In genomic region chr11:68431699-68432360, GRCm38 (mm10) we compare ENCODE assay signal across 8 mouse cellular contexts. TPM values are rescaled to one million over a fixed set of nuclear protein-coding genes. Genes with fewer than 3 reads are reported as not detected.
DNase-seq lines count a peak whose midpoint lies in the region; ATAC-seq lines count a peak whose summit lies in the region.

Gene Pik3r5 (plus strand): TSS chr11:68432121.

- H3K4me2 ChIP-seq in intestine, embryonic 15.5 days (replicated peaks): peak within 1 kb of the TSS; percentile 87
- peak within 1 kb of the TSS; percentile 60 for H3K4me2 ChIP-seq in midbrain, embryonic 12.5 days (replicated peaks)

- no peaks in the 10 kb centered on the region; the same call in 1 of the 2 replicates for H3K27me3 ChIP-seq in intestine, embryonic 15.5 days (replicated peaks)
- peaks cover 54% of the 10 kb centered on the region for H3K27me3 ChIP-seq in limb, embryonic 10.5 days (ENCODE audit: low read depth, poor library complexity, severe bottlenecking)
- peaks cover 34% of the 10 kb centered on the region for H3K27me3 ChIP-seq in midbrain, embryonic 12.5 days

- intact Hi-C loops in gastrocnemius, postnatal 36 days (cut with DNase I): no loop called here

- no peak within 1 kb of the TSS for H3K27ac ChIP-seq in intestine, embryonic 15.5 days
- peak within 1 kb of the TSS; percentile 76 for H3K27ac ChIP-seq in limb, embryonic 10.5 days
- no peak within 1 kb of the TSS for H3K27ac ChIP-seq in midbrain, embryonic 12.5 days (replicated peaks)

- H3K9ac ChIP-seq in intestine, embryonic 15.5 days: peak within 1 kb of the TSS; percentile 47
- H3K9ac ChIP-seq in midbrain, embryonic 12.5 days (replicated peaks): peak within 1 kb of the TSS; percentile 48; the same call in 1 of the 2 replicates

- DNase-seq in ZHBTc4 (ENCODE audit: low read depth, low spot score): peak; percentile 90
- DNase-seq in embryo, embryonic 10.5 days (ENCODE audit: low spot score): peak; percentile 94
- DNase-seq in gastrocnemius, postnatal 36 days: peak; percentile 63 to 73
- DNase-seq in limb, embryonic 10.5 days (ENCODE audit: low spot score): peak; percentile 92
- peak; percentile 50 for DNase-seq in skeletal muscle tissue, adult 2 months (ENCODE audit: low read depth, low spot score)
- no peak for DNase-seq in MN1 (ENCODE audit: low spot score)

- WGBS in intestine, embryonic 15.5 days: 4% methylated on average over 35 of the region's 35 CpGs
- WGBS in limb, embryonic 10.5 days: 11% methylated on average over 35 of the region's 35 CpGs
- WGBS in midbrain, embryonic 12.5 days: 9% methylated on average over 34 of the region's 35 CpGs

- no peaks in the 10 kb centered on the region for H3K9me3 ChIP-seq in intestine, embryonic 15.5 days
- no peaks in the 10 kb centered on the region for H3K9me3 ChIP-seq in limb, embryonic 10.5 days (replicated peaks)
- no peaks in the 10 kb centered on the region for H3K9me3 ChIP-seq in midbrain, embryonic 12.5 days

- peak; percentile 96 for ATAC-seq in intestine, embryonic 15.5 days
- peak; percentile 86 for ATAC-seq in midbrain, embryonic 12.5 days (ENCODE audit: low FRiP score, low read depth)

- 0 out of 2 replicates have a peak, but pooled peaks cover 2% of the 10 kb centered on the region for H3K4me1 ChIP-seq in intestine, embryonic 15.5 days (replicated peaks)
- H3K4me1 ChIP-seq in limb, embryonic 10.5 days: peaks cover 43% of the 10 kb centered on the region
- peaks cover 12% of the 10 kb centered on the region; the same call in 1 of the 2 replicates for H3K4me1 ChIP-seq in midbrain, embryonic 12.5 days

- no peaks in the 10 kb centered on the region for H3K36me3 ChIP-seq in intestine, embryonic 15.5 days
- H3K36me3 ChIP-seq in limb, embryonic 10.5 days: no peaks in the 10 kb centered on the region
- no peaks in the 10 kb centered on the region for H3K36me3 ChIP-seq in midbrain, embryonic 12.5 days

- H3K4me3 ChIP-seq in intestine, embryonic 15.5 days (replicated peaks): peak within 1 kb of the TSS; percentile 47
- peak within 1 kb of the TSS; percentile 62 for H3K4me3 ChIP-seq in limb, embryonic 10.5 days
- H3K4me3 ChIP-seq in midbrain, embryonic 12.5 days: peak within 1 kb of the TSS; percentile 42

RNA-seq across cellular contexts. Expression of gene Pik3r5, which starts in this region (rescaled TPM):
- total RNA-seq in gastrocnemius, postnatal 36 days (2021): under 1 TPM; 0.56 to 0.57 TPM
- 0.49 and 0.56 TPM in 2 replicates for polyA plus RNA-seq in intestine, embryonic 15.5 days (2015; fragmentation: Nextera tagmentation; extraction: Ambion mirVana)
- polyA plus RNA-seq in limb, embryonic 10.5 days (2016; fragmentation: Nextera tagmentation; extraction: Ambion mirVana): 1.3 and 1.5 TPM in 2 replicates
- polyA plus RNA-seq in midbrain, embryonic 12.5 days (2016; fragmentation: Nextera tagmentation; extraction: Ambion mirVana): 0.34 and 0.63 TPM in 2 replicates

Comparison
In these comparisons a context has a peak if more than half of its experiments do, and no peak if none do; other contexts are left out.
1. Peak in DNase-seq in gastrocnemius, postnatal 36 days; RNA of the gene not detected or under 1 TPM.
2. Peak in ATAC-seq, H3K4me3 ChIP-seq, H3K9ac ChIP-seq and H3K4me2 ChIP-seq in intestine, embryonic 15.5 days; RNA of the gene not detected or under 1 TPM.
3. Peak in ATAC-seq, H3K4me3 ChIP-seq, H3K9ac ChIP-seq and H3K4me2 ChIP-seq in midbrain, embryonic 12.5 days; RNA of the gene not detected or under 1 TPM.